Mouse (Mus musculus) cerebellum, postnatal 25 days (tissue): Measurements from ENCODE around the gene 1110004F10Rik.

Experiments used
- DNase-seq, 2 experiments: peaks; one replicate each; pipeline ENCODE4 v3.0.0; 2021; ENCODE audit warnings: mixed read lengths in 2 of 2

Gene 1110004F10Rik

GRCm38 (mm10) chr7:116149568-116149967, 110.4 kb downstream of the 1110004F10Rik start:
- no peak for DNase-seq

- DNase-seq = no peak
These were observed 114.7 kb downstream of the 1110004F10Rik start for GRCm38 (mm10) chr7:116153781-116154368.
